Mouse (Mus musculus) thymus, adult 18-20 months (tissue): Measurements from ENCODE around the gene Acsl6.

Source experiments
- DNase-seq, 2 experiments: peaks; one replicate each; pipeline ENCODE4 v3.0.0; 2022; ENCODE audit warnings: mixed read lengths in 2 of 2

Gene Acsl6

DNA sequence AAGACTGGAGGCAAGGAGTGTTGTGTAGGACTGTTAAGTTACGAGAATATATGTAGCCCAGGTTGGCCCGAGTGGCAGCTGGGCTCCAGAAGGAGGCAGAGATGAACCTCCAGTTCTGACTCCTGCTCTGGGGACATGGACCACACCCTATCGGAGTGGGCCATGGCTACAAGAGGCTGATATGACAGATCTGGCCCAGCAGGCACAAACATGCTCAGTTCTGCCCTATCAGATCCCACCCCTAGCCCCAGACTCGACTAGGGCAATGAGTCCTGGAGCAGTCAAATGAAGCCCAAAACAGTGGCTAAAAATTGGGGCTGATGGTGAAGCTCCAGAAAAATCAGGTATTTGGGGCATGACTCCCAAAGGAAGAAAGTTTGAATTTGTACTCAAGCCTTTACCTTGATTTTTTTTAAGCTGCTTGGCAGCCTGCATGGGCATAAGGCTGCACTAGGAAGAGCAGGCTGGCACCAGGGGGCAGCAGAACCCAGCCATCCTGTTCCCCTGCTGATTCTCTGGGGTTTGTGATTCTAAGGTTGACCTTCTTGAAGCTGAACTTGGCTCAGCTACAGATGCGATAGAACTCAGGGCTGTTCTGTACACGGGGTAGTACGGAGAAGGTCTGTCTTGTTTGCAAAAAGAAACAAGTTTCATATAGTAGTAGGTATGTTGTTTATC, 3.7 kb downstream of the Acsl6 start:
- DNase-seq: no peak

DNA sequence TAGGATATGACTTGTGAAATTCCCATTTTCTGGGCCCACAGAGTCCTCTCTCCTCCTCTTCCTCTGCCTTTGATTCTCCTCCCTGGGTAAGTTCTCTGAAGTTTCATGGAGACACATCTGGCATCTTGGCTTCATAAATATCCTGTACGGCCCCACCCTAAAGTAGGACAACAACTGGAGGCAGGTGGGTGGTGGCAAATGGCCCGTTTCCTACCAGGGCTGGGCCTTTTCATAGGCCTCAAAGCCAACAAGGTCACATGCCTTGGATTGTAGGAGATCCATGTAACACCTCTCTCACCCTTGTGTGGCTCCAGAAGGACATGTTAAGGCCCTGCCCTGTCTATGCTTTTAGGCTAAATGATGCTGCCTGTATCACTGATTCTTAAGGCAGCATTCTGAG, 7.0 kb downstream of the Acsl6 start:
- DNase-seq: no peak

- DNase-seq: no peak
These were observed 8.4 kb downstream of the Acsl6 start for GRCm38 (mm10) chr11:54312021-54312420.

DNA sequence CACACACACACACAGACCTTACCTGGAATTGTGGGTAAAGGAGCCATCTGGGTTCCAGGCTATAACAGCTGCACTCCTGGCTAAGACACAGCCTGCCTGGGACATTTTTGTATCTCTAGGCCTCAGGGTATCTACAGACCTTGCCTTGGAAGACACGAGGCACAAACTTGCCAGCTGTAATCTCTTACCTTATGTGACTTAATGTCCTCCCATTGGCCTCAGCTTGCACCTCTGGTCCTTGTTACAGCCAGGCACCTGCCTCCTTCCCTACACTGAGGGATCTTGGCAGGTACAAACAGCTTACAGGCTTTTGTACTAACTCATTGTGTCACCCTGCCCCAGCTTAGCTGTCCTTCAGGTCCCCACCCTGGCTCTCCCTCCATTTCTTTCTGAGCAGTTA, 9.0 kb downstream of the Acsl6 start:
- no peak for DNase-seq

GRCm38 (mm10) chr11:54313391-54314360, 10.1 kb downstream of the Acsl6 start:
- no peak for DNase-seq

- DNase-seq: no peak
These were observed 11.1 kb downstream of the Acsl6 start for GRCm38 (mm10) chr11:54314740-54315139.

DNA sequence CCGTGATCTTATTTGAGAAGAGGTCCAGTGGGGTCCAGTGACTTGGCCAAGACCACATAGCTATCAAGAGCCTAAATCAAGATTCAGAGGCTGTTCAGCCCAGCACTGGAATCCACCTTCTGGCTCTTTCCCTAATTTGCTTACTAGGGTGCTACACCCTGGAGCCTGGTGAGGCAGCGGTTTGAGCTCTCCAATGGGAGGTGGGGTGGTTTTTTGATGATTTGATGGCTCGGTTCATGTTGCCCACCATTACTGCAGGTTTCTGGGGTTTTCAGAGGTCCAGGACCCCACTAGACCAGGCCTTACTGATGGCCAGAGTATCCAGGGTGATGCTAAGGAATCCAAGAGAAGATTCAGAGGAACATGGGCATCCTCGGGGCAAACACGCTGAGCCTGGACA, 11.7 kb downstream of the Acsl6 start:
- DNase-seq: no peak

GRCm38 (mm10) chr11:54317361-54317760, 13.8 kb downstream of the Acsl6 start:
- DNase-seq: no peak

DNA sequence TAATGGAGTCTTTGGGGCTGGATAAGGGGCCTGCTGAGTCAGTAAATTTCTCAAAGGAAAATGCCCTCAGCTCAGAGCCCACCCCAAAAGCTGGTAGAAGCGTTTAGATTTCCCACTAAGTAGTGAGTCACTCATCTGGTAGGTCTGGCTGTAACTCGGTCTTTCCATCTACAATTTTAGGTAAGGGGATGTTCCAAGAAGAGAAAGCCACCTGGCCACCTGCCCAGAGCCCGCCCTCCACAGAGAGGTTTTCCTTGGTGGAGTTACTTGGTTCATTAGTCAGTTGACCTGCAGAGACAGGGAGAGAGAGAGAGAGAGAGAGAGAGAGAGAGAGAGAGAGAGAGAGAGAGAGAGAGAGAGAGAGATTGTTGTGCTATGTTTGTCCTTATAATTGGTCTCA, 14.2 kb downstream of the Acsl6 start:
- no peak for DNase-seq

DNA sequence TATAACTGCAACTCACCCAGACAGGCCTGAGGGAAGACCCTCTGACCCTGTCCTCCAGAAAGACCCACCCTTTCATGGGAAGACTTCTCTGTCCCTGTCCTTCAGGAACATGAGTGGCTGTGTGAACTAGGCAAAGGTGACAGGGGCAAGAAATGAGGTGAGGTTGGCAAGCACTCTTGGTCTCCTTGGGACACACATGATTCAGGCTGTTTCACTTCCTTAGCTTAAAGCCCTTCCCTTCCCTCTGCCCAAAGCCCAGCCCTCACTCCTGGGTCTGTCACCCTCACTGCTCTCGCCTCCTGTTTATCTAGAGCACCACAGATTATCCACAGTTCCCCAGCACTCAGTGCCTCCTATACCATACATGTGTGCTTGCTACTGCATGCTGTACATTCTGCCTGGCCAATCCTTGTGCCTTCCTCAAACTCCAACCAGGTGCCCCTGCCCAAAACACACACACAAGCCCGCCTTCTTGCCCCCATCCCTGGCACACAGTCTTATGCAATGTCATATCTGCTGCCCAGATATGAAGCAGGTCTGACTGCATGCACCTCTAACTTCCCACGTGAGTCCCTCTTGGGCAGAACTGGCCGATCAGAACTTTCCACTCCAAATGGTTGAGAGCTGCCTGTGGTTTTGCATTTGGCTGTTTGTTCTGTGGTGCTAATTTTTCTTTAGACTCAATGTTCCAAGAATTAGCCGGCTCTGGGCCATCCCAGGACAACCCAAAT, 18.4 kb downstream of the Acsl6 start:
- DNase-seq: no peak

DNA sequence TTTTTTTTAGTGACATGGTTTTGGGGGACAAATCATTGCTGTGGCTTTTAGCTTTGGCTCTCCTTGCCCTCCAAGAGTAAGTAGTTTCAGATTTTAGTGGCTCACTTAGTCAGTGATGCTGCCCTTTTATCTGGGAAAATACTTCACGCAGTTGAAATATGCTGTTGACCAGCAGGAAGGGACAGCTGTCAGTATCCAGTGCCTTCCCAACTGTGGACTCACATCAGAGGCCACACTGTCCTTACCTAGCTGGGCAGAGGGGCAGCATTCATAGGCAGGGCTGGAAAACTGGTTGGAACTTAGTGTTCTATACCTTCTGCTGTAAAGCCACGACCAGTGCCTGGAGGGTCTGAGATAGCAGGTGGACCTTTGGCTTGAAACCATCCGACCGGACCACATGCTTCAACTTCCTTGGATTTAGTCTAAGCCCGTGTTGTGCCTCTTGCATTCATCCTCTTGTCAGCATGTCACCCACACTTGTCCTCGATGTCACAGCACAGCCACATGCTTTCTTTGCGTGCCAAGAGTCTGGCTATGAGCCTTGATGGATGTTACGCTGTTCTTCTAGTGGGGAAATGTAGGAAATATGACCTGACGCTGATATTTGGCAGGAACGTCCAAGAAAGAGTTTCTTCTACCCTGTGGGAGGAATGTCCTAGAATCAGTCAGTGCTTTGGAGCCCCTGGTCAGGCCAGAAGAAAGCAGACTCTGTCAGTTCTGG, 28.0 kb downstream of the Acsl6 start:
- no peak for DNase-seq

DNA sequence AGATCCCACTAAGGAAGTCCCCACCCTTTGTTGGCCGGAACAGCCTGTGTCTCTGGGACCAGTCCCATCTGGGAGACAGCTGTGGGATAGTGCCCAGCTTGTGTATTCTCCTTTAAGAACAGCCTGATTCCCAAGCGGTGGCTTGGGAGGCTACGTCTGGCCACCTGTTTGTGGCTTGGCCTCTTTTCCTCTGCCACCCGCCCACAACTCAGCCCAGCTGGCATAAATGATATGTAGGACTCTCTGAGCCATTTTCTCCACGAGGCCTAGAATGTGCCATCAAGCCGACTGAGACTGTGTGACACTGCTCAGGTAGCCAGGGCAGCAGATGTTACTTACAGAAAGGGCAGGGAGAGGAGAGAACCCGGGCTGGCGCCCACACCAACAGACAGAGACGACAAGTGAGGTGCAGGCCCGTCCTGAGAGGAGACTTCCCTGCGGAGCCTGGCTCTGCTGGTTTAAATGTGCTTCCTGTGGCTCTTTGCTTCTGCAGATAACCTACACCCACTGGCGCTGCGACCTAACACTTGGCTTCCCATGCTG, 32.6 kb downstream of the Acsl6 start:
- DNase-seq: no peak

- DNase-seq: no peak
These were observed 40.1 kb downstream of the Acsl6 start for GRCm38 (mm10) chr11:54343703-54344102.

GRCm38 (mm10) chr11:54351704-54352103, 48.1 kb downstream of the Acsl6 start:
- no peak for DNase-seq

- DNase-seq: no peak
These were observed 49.6 kb downstream of the Acsl6 start for GRCm38 (mm10) chr11:54353121-54353576.

- peak in 1 of 2 experiments; percentile 10 for DNase-seq
These were observed 51.3 kb downstream of the Acsl6 start for GRCm38 (mm10) chr11:54354595-54355563.

DNA sequence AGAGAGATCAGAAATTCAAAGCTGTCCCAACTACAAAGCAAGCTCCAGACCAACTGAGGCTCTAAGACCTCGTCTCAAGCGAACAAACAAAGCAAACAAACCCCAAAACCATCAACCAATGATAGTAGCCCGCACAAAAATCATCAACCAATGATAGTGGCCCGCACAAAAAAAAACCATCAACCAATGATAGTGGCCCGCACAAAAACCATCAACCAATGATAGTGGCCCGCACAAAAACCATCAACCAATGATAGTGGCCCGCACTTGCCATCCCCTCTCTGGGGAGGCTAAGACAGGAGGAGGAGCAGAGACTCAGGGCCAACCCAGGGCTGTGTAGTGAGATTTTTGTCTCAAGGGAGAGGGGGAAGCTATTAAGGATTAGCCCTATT, 52.0 kb downstream of the Acsl6 start:
- no peak for DNase-seq

GRCm38 (mm10) chr11:54356676-54357075, 53.1 kb downstream of the Acsl6 start:
- DNase-seq: no peak

DNA sequence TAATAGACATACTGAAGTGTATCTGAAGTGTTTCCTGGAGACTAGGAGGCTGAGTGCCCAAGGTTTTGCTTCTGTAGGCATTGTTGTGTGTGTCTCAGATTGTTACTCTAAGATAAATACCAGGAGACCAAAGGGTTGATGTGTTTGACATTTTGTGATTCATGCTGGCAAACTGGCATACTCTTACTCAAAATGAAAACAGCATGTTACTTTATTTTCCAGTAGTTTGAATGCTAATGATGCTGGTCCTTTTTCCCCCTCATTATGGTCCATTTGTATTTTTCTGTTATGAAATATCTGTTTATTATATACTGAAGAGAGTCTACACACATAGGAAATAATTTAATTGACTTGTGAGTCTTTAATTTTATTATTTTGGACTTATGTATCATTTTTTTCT, 69.0 kb downstream of the Acsl6 start:
- no peak for DNase-seq

DNA sequence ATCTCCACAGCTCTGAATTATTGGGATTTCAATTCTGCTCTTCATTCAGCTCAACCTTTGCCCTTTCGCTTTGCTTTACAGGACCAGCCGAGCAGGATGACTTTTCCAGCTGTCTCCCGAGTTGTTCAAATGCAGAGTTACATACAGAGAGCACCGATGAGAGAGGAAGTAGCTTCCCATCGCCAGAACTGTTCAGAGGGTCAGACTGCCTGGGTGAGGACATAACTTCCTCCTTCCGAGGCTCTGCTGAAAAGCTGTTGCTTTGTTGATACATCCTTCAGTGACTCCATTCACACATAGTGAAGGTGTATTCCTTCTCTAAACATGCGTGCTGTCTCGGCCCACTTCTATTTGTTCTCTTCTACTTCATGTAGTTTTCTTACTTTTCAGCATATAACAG, 86.8 kb downstream of the Acsl6 start:
- no peak for DNase-seq

DNA sequence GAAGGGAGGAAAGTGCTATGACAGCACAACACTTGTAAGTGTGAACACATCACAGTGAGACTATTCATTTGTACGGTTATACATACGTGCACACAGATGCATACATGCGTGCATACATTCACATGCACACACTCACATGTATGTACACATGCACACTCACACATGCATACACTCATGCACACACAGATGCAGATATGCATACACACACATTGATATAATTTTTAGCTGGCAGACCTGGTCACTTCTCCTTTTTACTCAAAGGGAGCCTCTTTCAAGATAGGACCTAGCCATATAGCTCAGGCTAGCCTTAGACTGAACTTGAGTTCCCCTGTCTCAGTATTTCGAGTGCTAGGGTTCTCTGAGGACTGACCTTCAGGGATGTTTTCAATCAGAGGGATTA, 87.7 kb downstream of the Acsl6 start:
- DNase-seq: no peak
